Mouse (Mus musculus): ENCODE measurements around the gene Zfp507. TPM values are rescaled to one million over a fixed set of nuclear protein-coding genes. Genes with fewer than 3 reads are reported as not detected.

Zfp507 gene
- total and polyA plus RNA-seq, 2 experiments from 2014 or later, result 9.9 to 21.3 TPM

DNA sequence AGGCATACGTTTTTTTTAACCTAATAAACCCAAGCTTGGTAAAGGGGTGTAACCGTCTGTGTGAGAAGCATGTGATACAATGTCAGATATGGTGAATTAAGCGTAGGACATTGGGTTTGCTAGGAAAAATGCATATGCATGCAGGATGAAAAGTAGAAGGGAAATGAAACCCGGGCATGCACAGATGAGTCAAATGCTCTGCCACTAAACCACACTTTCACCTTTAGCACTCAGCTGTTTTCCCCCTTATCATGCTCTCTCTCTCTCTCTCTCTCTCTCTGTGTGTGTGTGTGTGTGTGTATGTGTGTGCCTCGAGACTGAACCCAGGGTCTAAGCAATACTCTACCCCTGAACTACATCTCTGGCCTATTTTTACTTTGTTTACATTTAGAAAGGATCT lies 60.5 kb downstream of the Zfp507 start:
- H3K4me1 ChIP-seq (ENCODE audit: insufficient read depth, low read length), result no peaks in the 10 kb centered on the region
- ATAC-seq (no peak), DNase-seq (ENCODE audit: low spot score) (no peak)
- H3K4me2 ChIP-seq (ENCODE audit: low read depth, low read length), result no peak overlapping the region
- H3K9ac ChIP-seq (replicated peaks; ENCODE audit: low read length), result no peak overlapping the region
- no peaks in the 10 kb centered on the region; the same call in 1 of the 2 replicates for H3K36me3 ChIP-seq (ENCODE audit: insufficient read depth, low read length)
- no peak overlapping the region for H3K4me3 ChIP-seq (ENCODE audit: low read length)
- H3K9me3 ChIP-seq (ENCODE audit: low read length), result no peaks in the 10 kb centered on the region
- TF ChIP-seq CTCF (IDR thresholded peaks at IDR 0.05; ENCODE audit: low read depth), result no peak
- 77% methylated on average over 5 of the region's 5 CpGs for WGBS
- no peaks in the 10 kb centered on the region for H3K27me3 ChIP-seq (ENCODE audit: insufficient read depth, low read length)
- no peak overlapping the region for H3K27ac ChIP-seq

DNA sequence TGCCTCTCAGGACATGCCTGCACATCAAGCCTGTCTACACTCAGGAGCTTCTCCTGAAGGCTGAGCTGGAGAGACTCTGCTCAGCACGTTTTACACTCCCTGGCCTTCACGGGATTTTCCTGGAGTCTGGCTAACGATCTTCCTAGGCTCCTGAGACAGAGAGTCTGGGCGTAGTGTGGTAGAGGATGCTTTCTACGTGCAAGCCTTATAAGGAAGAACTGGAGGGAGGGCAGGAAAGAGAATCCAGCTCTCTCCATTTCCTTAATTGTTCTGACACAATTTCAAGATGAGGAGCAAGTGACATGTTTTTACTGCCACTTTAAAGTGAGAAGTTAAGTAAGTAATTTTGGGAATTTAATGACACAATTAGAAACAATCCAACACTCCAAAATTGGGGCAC lies 60.9 kb downstream of the Zfp507 start:
- Histone ChIP-seq H3K27ac (no peak overlapping the region), H3K36me3 (ENCODE audit: insufficient read depth, low read length) (no peaks in the 10 kb centered on the region; the same call in 1 of the 2 replicates), H3K4me2 (ENCODE audit: low read depth, low read length) (no peak overlapping the region), H3K4me3 (ENCODE audit: low read length) (no peak overlapping the region), H3K27me3 (ENCODE audit: insufficient read depth, low read length) (no peaks in the 10 kb centered on the region), H3K4me1 (ENCODE audit: insufficient read depth, low read length) (no peaks in the 10 kb centered on the region), H3K9ac (replicated peaks; ENCODE audit: low read length) (no peak overlapping the region), H3K9me3 (ENCODE audit: low read length) (no peaks in the 10 kb centered on the region)
- no peak for DNase-seq (ENCODE audit: low spot score)
- WGBS, result 49% methylated on average over 5 of the region's 5 CpGs
- no peak for TF ChIP-seq CTCF (IDR thresholded peaks at IDR 0.05; ENCODE audit: low read depth)
- ATAC-seq, result no peak

DNA sequence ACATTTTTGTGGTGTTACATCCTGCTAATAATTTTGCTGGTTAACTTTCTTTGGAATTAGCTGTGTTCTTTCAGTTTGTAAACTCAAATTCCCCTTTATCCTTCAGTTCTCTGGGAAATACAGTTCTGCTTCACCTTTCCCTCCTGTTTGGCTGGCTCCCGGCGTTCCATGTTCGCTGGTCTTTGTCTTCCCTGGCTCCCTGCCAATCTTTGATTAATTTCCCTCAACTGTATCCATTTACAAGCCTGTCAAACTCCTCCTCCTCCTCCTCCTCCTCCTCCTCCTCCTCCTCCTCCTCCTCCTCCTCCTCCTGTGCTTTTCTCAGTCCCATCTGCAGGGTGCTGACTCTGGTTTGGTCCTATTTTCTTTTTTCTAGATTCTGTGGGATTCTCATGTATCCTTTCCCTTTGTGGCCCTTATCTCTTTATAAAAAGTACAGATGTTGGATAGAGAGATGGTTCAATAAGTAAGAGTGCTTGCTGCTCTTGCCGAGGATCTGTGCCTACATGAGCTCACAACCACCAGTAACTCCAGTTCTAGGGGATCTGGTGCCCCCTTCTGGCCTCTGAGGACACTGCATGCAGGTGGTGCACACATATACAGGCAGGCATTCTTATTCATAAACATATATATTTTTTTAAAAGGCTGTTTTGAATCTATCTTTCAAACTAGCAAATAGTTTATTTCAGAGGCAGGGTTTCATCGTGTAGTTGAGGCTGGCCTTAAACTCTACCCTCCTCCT lies 62.1 kb downstream of the Zfp507 start:
- DNase-seq (ENCODE audit: low spot score) (peak; percentile 69), ATAC-seq (no peak)
- TF ChIP-seq CTCF (IDR thresholded peaks at IDR 0.05; ENCODE audit: low read depth), result peak; percentile 77
- Histone ChIP-seq H3K4me1 (ENCODE audit: insufficient read depth, low read length) (no peaks in the 10 kb centered on the region), H3K27me3 (ENCODE audit: insufficient read depth, low read length) (no peaks in the 10 kb centered on the region), H3K36me3 (ENCODE audit: insufficient read depth, low read length) (no peaks in the 10 kb centered on the region), H3K4me2 (ENCODE audit: low read depth, low read length) (no peak overlapping the region), H3K9ac (replicated peaks; ENCODE audit: low read length) (no peak overlapping the region), H3K27ac (no peak overlapping the region), H3K9me3 (ENCODE audit: low read length) (no peaks in the 10 kb centered on the region), H3K4me3 (ENCODE audit: low read length) (no peak overlapping the region)
- 41% methylated on average over 5 of the region's 5 CpGs for WGBS

DNA sequence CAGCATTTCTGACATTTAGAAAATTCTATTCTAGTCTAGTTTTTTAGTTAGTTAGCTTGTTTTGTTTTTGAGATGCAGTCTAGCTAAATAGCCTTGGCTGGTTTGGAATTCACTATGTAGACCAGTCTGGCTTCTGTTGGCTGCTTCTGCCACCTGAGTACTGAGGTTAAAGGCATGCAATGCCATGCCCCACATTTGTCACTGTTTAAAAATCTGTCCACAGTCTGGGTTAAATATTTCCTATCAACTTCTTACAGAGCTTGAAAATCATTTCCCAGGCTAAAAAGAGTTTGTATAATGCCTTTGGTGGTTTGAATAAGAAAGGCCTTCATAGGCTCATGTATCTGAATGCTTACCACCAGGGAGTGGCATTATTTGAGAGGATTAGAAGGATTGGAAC lies 63.9 kb downstream of the Zfp507 start:
- Histone ChIP-seq H3K27me3 (ENCODE audit: insufficient read depth, low read length) (no peaks in the 10 kb centered on the region), H3K27ac (no peak overlapping the region), H3K36me3 (ENCODE audit: insufficient read depth, low read length) (no peaks in the 10 kb centered on the region), H3K9ac (replicated peaks; ENCODE audit: low read length) (no peak overlapping the region), H3K9me3 (ENCODE audit: low read length) (no peaks in the 10 kb centered on the region), H3K4me1 (ENCODE audit: insufficient read depth, low read length) (no peaks in the 10 kb centered on the region), H3K4me2 (ENCODE audit: low read depth, low read length) (no peak overlapping the region), H3K4me3 (ENCODE audit: low read length) (no peak overlapping the region)
- DNase-seq (ENCODE audit: low spot score) (no peak), ATAC-seq (no peak)
- no peak for TF ChIP-seq CTCF (IDR thresholded peaks at IDR 0.05; ENCODE audit: low read depth)

DNA sequence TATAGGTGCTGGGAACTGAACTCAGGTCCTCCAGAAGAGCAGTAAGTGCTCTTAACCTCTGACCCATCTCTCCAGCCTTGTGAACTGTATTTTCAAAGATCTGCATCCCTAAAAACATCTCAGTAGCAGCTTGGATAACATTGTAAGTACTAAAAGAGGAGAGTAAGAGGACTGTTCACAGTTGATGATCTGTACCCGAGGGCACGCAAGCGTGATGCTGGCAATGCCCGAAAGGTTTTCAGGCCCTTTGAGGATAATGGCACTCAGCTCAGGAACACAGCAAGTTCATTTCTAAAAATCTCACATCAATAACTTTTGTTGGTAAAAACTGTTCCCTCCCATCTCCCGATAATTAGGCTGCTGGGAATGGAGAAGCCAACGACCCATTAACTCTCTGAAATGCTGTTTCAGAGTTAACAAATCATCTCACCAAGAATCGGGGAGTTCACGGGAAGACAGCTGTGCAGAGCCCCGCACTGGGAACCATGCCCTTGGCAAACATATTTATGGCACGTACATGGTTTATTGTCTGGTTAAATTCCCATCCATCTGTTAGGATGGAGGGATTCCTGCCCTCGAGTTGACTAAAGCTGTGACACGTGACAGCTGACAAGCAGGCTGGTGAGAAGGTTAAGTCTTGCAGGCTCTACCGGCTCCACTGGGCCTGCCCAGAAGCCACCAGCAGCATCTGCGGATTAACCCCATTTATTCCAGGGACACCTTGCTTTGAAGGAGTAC lies 69.3 kb downstream of the Zfp507 start:
- H3K4me1 ChIP-seq (ENCODE audit: insufficient read depth, low read length), result no peaks in the 10 kb centered on the region
- no peak overlapping the region; the same call in 1 of the 2 replicates for H3K4me2 ChIP-seq (ENCODE audit: low read depth, low read length)
- ATAC-seq (peak; percentile 59), DNase-seq (ENCODE audit: low spot score) (peak; percentile 71)
- H3K27ac ChIP-seq, result peak overlapping the region; percentile 45; the same call in 1 of the 2 replicates
- TF ChIP-seq CTCF (IDR thresholded peaks at IDR 0.05; ENCODE audit: low read depth), result no peak
- H3K9ac ChIP-seq (replicated peaks; ENCODE audit: low read length), result no peak overlapping the region
- H3K4me3 ChIP-seq (ENCODE audit: low read length), result no peak overlapping the region
- WGBS, result 42% methylated on average over 14 of the region's 14 CpGs
- H3K27me3 ChIP-seq (ENCODE audit: insufficient read depth, low read length), result no peaks in the 10 kb centered on the region
- H3K9me3 ChIP-seq (ENCODE audit: low read length), result no peaks in the 10 kb centered on the region
- H3K36me3 ChIP-seq (ENCODE audit: insufficient read depth, low read length), result peaks cover 2% of the 10 kb centered on the region; the same call in 1 of the 2 replicates

DNA sequence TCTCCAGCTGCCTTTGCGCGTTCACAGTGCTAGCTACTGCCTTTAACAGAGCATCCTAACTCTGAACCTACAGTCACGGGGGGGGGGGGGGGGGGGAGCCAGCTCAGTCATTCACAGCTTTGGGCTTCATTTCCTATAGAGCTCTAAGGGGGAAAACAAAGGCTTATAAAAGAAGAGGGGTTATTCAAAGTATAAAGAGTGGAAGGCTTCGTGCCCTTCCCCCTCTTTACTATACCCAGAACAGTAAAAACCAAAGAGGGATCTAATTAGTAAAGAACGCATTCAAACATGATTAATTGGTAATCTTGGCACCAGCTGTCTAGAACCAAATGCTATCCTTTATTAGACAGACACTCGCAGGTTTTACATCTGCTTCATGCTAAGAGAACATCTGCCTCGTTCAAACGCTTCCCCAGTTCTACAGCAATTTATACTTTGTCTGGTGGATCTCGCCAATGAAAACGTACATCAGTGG lies 70.2 kb downstream of the Zfp507 start:
- DNase-seq (ENCODE audit: low spot score) (peak; percentile 60), ATAC-seq (no peak)
- no peaks in the 10 kb centered on the region for H3K4me1 ChIP-seq (ENCODE audit: insufficient read depth, low read length)
- no peak overlapping the region for H3K9ac ChIP-seq (replicated peaks; ENCODE audit: low read length)
- peaks cover 7% of the 10 kb centered on the region; the same call in 1 of the 2 replicates for H3K36me3 ChIP-seq (ENCODE audit: insufficient read depth, low read length)
- H3K9me3 ChIP-seq (ENCODE audit: low read length), result no peaks in the 10 kb centered on the region
- no peak for TF ChIP-seq CTCF (IDR thresholded peaks at IDR 0.05; ENCODE audit: low read depth)
- no peaks in the 10 kb centered on the region for H3K27me3 ChIP-seq (ENCODE audit: insufficient read depth, low read length)
- H3K4me2 ChIP-seq (ENCODE audit: low read depth, low read length), result no peak overlapping the region
- H3K4me3 ChIP-seq (ENCODE audit: low read length), result no peak overlapping the region
- peak overlapping the region; percentile 45; the same call in 1 of the 2 replicates for H3K27ac ChIP-seq
- 43% methylated on average over 10 of the region's 10 CpGs for WGBS

All from hindbrain, postnatal 0 days (tissue).